Mouse (Mus musculus) c-Kit-positive CD71-negative TER-119-negative erythroid progenitor cells, embryonic 14.5 days (primary cell): ENCODE data around the gene Bmper.

Experiments used
- DNase-seq: peaks from one replicate; pipeline ENCODE4 v3.0.0-alpha.2; 2013; ENCODE audit warnings: low read depth

The Bmper gene

DNA sequence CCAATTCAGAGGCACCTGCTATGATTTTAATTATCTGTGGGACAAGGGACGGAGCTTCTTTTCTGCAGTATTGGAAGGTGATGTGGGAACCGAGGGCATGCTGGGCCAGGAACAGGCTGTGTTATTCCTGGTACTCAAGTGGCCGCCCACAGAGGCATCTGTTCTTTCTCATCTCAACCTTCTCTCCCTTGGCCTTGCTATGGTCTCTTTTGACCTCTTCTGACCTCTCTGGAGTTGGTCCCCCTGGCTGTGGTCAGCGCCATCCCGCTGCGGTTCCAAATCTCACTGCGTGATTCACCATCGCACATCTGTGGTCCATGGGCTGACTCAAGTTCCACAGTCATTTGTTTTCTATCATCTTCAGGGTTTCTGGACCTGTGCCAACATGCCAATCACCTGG is 77.5 kb downstream of the Bmper start:
- no peak for DNase-seq

DNA sequence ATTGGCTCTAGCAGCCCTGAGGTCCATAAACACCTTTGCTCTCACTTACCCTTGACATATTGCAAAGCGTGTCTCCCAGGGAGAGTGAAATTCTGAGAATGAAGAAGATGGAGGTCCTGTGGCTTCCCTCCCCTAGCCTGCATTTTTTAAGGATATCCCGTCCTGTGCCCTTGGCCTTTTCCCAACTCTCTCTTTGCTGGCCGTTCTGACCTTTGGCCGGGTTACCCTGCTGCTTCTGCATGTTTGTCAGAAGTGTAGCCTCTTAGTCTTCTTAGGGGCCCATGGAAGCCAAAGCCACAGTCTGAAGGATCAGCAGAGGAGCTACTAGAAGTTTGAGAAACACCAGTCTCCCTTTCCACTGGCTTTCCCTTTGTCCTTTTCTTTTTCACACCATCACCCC is 82.8 kb downstream of the Bmper start:
- DNase-seq: no peak

DNA sequence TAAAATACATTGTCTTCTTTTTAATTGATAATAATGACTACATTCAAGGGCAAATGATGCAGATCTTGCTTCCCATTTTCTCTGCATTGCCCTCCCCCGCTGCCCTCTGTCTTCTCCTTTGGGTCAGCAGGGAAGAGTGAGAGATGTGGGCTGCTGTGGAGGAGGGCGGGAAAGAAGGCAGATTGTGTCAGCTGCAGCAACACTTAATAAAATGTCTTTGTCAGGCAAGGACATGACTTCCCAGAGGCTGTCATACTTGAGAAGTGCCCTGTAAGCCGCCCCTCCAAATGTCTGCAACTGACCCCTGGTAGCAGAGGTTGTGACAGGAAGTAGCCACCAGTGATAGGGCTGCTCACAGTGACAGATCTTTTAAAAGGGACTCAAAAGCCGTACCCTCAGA is 83.3 kb downstream of the Bmper start:
- DNase-seq: no peak

DNA sequence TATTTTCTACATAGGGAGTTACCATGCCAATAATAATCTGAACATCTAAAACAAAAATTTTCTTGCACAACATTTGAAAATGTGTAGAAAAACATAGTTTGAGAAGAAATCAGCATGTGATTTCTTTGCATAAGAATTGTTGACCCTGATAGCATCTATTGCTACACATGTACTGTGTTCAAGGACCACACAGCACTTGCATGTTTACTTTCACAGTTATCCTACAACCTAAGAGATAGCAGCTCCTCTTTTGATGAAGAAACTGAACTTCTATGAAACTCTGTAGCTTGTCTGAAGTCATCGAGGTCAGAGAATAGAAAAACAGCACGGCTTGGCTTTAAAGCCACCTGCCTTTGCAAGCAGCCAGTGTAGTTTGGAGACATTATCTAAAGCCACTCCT is 85.0 kb downstream of the Bmper start:
- DNase-seq: no peak

DNA sequence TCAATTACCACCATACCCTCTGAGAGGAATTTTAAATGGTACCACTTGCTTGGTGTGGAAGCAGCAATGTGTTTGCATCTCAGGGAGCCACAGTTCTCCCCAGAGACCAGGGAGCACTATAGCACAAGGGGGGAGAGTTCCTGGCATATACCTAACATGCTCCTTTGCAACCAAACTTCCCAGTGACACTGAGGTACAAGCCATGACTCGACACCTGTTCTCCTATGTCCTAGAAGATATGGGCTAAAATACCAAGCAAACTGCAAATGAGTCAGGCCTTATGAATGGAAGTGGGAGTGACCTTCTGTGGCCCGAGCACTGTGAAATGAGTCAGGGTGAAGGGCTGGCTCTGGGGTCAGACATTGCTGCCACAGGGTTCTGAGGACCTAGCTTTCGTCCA is 88.1 kb downstream of the Bmper start:
- DNase-seq: no peak

DNA sequence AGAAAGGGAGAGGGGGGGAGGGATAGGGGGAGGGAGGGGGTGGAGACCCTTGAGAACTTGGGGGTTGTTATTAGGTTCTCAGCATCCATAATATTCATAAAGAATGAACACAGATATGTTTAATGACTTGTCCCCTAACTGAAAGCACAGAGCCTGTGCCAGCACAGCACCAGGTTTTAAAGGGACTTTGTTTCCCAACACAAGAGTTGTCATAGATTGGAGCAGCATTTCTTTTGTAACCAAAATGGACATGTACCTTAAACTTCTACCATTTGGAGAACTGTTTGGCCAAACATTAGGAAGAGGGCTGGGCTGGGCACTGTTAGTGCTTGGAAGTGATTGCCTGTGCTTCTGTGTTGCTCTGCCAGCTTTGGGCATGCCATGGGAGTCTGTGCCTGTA is 89.1 kb downstream of the Bmper start:
- DNase-seq: no peak

DNA sequence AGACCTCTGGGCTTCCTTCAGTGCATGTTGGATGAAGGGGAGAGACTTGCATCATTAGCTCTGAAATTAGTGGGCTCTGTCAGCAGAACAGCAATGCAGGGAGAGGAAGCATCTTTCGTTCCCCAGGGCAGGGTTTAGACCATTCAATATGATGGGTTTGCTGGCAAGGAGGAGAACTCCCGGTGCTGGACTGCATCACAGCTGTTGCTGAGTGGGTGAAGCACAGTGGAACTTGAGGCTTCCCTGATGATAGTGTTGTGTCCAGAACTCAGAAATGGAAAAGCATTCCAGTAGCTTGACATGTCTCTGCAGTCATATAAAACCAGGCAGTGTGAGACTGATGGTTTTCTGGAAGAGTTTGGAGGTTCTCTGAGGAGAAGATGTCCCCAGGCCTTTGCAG is 90.0 kb downstream of the Bmper start:
- no peak for DNase-seq

DNA sequence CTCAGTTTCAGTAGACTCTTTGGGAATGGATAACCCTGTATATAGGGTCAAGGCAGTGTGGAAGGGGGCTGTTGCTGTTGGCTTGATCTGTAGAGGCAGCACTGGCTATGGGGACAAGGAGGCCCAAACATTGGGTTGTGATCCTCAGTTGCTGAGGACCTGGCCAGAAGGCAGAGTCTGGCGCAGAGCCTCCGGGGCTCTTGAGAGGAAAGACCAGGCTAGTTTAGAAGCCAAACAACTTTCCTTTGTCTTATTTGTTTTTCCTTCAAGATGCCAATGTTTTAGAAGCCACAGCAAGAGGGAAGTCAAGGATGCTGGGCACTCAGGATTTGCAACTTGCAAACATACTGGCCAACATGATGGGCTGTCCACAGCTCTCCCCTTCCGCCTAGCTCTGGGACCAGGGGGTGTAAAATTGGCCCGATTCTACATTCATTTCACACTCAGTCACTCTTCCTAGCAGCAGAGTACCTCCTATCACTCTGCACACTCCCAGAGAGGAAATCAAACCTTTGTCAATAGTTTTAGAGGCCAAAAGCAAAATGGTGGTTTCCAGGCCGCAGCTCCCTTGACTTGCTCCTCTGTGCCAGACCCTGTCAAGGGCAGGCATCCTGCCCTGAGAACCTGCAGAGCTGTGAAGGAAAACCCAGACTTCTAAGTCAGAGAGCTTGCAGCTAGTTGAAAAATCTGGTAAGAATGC is 92.9 kb downstream of the Bmper start:
- no peak for DNase-seq

DNA sequence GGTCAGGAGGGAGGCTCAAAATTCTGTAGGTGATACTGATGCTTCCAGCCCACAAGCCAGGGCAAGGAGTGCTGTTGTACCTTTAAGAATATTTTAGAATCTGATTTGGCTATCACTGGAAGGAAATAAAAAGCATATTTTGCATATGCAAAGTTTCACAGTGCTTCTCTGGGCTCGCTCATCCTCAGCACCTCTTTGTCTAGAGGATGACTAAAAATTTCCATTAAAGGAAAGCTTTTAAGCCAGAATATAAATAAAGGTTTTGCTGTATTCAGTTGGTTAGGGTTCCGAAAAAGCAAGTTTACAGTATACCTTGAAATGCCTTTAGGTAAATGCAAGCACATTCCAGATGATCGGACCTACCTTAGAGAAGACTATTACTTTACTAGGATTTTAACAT is 105.0 kb downstream of the Bmper start:
- no peak for DNase-seq

DNA sequence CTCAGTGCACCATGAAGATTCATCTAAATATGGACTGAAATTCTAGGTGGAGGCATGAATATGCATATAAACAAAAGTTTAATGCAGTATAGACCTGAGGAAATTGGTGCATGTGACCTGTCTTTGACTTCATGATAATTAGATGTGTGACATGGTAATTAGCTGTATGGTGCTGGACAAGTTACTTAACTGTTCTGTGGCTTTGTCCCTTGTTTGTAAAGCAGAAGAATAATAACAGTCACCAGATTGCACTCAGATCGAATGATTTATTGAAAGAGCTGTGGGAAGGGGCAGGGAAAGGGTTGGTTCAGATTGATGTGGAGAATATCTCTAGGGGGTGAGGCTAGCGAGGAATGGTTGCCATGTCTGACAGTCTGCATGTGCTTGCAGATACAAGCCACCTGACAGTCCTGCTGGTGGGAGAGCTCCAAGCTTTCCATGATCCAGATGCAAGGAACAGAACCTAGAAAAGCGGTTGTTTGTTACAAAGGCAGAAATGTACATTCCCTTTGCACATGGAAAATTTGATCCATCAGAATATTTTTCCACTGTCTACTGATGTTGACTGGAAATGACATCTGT is 110.3 kb downstream of the Bmper start:
- no peak for DNase-seq

DNA sequence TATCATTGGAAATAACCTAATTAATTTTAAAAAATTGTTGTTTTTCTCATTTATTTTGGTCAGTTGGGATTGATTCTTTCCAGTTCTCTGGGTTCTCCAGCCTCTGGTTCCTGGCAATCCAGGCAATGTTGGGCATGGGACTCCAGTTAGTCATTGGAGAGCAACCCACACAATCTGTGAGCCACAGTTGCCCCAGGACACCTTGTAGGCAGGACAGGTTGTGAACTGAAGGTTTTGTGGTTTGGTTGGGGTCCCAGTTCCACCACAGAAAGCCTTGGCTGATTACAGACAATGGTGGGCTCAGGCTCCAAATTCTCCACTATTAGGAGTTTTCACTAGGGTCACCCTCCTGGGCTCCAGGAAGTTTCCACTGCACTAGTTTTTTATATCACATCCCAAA is 117.7 kb downstream of the Bmper start:
- no peak for DNase-seq

DNA sequence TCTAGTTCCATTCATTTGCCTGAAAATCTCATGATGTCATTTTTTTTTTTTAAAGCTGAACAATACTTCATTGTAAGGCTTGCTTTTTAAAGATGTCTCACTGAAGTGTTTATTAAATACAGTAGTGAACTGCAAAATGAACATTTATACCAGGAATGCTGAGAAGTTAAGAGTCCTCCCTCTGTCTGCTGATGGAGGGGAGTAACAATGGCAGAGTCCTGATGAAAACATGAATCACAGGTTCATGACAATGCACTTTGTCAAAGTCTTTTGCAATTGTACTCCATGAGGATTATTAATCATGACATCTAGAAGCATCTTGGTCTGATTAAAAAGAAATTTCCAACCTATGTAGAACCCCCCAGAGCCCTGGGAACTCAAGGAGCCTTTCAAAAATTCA is 118.4 kb downstream of the Bmper start:
- no peak for DNase-seq

DNA sequence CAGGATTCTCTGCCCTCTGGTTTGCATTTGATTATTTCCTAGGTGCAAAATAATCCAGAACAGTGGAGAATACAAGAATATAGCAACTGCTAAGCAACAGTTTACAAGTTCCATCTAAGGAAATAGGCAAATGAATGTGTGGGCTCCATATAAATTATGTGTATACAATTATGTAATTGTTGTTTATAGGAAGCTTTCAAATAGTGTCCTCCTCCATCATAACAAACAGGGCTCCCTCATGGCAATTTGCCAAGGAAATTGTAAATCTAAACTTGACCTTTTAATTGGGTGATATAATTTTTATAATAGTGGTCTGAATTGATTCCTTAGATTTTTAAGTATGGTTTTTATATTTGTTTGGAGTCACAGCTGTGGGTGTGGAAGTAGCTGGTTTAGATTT is 121.5 kb downstream of the Bmper start:
- DNase-seq: no peak

DNA sequence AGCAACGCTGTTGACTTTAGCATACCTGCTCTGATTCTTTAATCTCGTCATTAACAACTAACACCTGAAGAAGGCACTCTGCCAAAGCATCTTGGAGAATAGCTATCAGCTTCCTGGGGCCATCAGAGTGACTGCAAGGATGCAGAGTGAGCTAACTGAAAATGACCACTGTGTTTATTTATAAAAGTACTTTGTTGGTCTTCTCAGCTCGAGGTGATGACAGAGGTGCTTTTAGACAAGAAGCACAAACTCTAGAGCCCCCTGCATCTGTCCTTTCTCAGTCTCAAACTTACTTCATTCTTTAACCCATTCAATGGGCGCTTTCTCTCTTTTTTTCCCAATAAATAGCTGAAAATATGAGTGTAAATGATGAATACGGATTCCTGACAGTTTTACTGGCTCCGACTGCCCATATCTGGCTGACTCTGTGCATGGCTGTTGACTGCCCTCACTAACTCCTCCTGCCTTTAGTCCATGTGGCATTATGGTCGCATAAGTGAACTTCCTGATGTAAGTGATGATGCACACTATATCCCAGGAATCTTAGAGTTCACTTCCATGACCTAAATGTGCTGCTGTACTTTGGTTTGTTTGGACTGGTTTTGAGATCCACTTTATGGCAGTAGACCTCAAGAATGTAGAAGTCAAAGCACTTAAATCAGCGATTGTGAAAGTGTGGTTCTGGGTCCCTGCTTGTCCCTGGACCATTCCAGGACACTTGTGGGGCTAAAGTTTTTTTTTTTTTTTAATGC is 122.4 kb downstream of the Bmper start:
- DNase-seq: no peak

DNA sequence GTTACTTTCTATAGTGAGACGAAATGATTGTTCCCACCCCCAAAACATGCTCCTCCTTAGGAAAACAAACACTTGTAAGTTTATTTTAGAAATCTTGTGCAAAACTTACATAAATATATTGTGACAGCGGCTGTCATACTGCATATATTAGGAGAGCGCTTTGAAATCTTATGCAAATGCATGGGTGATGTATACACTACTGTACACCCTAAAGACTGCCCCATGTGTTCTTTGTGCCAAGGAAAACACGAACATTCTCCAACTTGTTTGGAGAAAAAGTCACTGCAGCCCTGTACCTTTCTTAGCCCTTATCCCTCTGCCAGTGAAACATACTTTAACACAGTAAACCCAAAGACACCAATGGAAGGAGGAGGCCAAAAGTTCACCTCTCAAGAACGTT is 126.7 kb downstream of the Bmper start:
- no peak for DNase-seq

DNA sequence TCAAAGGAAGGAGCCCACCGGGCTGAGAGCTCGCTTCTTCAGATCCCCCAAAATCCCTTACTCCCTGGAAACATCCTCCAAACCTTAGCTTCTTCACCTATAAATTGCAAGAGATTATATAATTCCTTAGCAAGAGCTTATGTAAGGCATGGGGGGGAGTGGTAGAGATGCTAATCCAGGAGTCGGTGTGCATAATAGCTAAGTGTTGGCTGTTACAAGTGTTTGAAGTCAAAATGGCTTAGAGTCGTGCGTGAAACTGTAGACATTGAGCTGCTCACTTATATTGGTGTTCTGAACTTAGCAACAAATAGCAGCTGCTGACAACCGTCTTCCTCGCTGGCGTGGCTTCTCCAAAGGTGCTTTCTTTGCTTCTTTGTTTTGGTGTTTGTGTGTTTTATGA is 128.5 kb downstream of the Bmper start:
- no peak for DNase-seq

DNA sequence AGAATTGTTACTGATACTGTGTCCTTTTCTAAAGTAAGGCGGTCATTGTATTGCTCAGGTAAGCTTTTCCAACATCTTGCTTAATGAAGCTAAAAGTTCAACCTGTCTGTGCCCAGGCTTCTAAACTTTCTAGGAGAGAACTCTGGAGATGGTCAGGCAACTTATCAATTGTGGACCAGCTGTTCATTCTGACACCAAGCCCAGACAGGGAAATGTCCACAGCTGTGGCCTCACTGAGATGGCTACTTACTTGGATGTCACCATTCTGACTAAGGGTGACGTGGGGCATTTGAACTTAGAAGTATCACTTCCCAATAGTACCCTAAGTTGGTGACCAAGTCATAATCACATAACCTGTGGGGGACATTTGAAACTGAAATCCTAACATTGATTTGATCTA is 129.5 kb downstream of the Bmper start:
- no peak for DNase-seq

DNA sequence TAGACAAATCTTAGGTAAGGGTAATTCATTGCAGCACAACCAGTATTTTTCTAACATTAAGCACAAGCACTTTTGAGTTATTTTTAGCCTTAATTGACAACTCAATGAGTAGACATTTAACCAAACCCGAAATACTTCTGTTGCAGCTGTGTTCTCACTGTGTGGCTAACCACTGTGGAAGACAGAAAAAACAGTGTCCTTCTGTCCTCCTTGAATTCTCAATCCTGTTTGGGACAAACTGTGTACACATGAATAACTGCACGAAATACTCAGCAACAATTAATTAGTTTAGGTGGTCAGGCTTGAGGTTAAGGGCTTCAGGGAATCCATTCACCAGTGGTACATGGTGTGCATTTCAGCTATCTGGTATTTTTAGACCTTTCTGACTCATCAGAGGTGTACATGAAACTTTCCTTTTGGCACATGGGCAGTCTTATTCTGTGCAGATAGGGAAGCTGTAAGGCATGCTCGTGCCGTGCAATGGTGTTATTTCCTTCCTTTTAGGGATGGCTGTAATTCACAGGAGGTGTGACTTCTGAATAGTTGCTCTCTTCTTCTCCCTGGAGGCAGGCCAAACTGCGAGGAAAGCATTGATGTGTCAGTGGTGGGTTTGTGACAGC is 131.4 kb downstream of the Bmper start:
- DNase-seq: no peak

DNA sequence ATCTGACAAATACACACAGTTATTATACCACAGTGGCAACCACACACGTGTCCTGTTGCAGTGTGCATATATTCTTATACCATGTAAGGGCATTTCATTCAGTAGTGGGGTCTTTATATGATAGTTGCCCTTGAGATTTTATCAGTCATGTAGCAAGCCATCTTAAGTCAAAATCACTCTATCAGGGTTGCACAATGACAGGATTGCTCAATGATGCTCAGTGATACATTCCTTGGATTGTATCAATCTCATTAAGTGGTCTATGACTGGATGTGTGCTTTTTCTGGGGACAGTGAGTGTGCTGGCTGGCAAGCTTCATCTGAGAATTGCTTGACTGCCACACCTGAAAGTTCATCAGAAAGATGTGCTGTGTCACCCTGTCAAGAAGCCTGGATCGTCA is 135.2 kb downstream of the Bmper start:
- no peak for DNase-seq

DNA sequence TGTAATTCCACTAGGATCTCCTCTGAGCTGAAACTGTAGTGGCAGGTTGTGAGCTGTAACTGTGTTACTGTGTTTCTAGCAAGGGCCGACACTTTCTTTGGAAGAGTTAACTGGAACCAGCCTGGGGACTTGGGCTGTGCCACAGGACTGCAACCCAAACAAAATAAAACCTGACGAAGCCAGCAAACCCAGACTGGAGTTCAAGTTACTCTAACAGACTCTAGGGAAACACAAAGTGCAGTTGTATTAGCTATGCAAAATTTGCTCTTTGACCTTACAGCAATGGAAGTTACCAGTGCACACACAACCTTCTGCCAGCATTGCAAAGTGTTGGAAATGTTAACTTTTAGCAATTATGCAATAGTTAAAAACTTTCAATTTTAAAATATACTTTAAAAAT is 140.3 kb downstream of the Bmper start:
- no peak for DNase-seq

DNA sequence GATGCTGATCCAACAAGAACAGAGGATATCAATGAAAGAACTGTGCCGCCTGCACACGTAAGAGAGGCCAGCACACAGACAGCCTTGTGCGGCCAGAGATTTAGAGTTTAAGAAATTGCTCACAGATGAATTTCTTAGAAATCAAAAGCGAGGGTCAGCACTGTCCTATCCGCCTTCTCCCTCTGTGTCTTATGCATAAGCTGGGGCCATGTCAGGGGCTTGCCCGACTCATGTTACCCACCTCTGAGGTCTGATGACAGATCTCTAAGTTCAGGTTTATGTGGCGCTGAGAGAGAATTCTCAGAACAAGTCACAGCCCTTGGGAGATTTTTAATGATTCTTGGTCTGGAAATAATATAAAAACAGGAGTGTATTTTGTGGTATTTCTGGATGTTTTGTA is 140.7 kb downstream of the Bmper start:
- DNase-seq: no peak

DNA sequence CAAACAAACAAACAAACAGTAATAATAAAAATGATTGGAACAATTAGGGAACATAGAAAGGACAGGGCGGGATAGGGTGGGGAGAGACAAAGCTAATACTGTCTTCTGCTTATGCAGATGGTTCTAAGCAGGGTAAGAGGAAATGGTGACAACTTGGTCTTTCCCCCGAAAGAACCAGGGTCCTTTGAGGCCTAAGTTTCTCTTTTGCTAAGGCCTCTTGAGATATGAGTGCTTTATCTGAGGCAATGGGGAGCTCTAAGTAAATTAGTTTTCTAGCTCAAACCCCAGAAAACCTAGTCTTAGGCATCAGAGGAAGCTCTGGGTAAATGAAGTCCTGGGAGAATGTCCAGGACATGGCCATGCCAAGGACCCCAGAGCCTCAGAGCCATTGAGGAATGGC is 141.2 kb downstream of the Bmper start:
- DNase-seq: no peak

DNA sequence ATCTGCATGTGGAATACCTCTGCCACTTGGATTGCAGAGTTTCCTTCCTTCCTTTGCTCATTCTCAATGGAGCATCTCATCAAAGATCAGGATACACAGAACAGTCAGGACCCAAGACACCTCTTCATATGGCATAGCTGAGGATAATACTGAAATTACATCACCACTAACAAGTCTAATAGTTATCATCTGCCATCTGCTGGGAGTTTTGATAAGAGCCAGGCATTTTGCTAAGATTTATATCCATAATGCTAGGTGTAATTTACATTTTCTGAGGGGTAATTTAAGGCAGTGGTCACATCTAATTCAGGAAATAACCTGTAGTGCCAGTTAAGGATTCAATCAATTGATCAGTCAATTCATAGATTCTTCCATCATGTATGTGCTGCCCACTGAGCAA is 145.2 kb downstream of the Bmper start:
- DNase-seq: no peak
